Mouse (Mus musculus) CD4-positive, CD25-positive, alpha-beta regulatory T cell, adult 2 months (primary cell): ENCODE results near the gene Tgfbr3.

ENCODE experiments used
- DNase-seq: peaks from one replicate; pipeline ENCODE4 v3.0.0-alpha.2; 2012; ENCODE audit warnings: low read depth, low spot score

Tgfbr3 gene

DNA sequence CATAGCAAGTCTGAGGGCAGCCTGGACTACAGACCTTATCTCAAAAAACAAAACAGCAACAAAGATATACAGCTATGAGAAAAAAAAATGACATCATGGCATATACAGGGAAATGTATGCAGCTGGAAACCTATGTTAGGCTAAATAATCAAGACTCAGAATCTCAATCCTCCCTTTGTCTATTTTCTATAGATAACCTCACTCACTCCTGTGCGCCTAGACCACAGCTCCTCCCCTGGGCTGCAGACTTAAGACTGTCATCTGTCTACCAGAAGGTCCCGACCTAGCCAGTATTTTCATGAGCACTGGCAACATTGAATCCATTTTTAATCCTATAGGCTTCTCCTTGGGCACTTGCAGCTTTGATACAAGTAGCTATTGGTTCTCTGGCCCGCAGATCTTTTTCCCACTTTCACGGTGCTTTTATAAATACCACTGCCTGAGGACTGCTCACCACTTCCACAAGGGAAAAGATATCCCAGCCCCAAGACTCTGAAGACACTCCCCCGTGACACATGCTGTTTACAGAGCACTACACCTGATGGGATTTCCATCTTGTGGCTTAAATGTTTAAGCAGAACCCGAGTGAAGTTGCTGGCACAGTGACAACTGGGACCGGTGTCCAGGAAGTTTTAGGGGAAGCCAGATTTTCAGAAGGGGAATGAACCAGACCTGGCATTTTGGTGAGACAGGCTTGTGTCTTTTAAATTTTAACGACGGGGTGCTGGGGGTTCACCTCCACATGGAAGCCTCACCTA is 138.7 kb downstream of the Tgfbr3 start:
- DNase-seq: no peak

DNA sequence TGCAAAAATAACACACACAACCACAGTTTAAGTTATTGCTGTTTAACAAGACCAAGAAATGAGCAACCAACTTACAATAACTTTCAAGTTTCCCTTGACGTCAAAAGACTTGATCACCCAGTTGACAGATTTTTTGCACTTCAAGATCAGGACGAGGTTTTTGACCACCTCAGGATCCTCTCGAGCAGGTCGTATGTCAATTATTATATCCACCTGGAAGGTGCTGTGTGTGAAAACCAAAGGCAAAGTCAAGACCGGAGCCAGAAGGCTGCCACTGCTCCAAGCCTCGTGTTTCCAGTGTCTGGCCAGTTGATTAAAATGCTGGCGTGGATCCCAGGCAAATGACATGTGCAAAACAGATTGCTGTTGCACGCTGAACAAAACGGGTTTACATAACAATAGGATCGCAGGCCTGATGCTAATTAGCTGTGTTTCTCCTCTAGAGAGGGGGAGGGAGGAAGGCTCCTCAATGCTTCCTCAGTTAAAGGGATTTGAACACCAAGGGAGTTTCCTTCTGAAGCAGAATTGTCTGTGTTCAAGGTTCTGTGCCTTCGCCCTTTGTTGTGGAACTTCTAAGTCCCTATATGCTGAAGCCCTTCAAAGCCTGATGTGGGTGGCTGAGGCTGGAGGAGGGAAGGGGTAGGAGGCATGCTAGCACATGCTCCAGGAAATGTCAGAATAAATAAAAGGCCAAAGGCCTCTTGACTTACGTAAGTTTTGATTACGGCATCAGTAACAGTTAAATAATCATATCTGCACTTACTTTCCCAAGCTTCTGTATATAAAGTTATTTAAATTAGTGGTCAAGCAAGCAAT is 141.3 kb downstream of the Tgfbr3 start:
- DNase-seq: peak; percentile 21

DNA sequence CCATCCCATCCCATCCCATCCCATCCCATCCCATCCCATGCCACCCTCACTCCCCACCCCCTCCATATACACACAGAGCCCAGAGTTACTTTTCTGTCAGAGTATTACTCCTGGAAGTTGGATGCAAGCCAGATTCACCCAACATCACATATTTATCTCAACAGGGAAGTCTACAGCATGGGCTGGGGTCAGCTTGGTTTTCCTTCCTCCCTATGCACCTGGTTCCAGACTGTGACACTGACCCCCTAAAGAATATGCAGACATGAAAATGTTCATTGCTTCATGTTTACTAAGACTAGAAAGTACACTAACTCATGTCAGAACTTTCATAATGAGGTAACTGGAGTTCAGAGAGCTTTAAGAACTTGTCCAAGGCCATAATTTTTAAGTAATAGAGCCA is 142.0 kb downstream of the Tgfbr3 start:
- DNase-seq: no peak

- no peak for DNase-seq
These were observed 143.3 kb downstream of the Tgfbr3 start for GRCm38 (mm10) chr5:107146111-107146616.

DNA sequence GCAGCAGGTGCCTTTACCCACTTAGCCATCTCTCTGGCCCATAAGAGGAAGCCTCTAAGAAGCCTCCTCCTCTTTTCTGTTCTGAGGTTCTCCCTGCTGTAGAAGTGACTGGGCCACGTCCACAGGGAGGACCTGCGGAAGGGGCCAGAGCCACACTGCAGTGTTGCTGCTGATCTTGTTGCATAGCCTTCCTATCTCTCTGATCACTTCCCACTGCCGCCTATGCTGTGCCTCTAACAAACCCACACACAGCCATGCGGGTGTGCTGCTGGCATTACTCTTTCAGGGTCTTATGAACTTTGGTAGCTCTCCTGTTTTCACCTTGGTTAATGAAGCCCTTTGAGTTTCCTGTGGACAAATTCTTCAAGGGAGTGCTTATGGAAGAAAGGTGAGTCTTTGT is 144.3 kb downstream of the Tgfbr3 start:
- DNase-seq: no peak

GRCm38 (mm10) chr5:107144263-107144843 is 145.1 kb downstream of the Tgfbr3 start:
- no peak for DNase-seq

GRCm38 (mm10) chr5:107143406-107143805 is 146.0 kb downstream of the Tgfbr3 start:
- DNase-seq: no peak

DNA sequence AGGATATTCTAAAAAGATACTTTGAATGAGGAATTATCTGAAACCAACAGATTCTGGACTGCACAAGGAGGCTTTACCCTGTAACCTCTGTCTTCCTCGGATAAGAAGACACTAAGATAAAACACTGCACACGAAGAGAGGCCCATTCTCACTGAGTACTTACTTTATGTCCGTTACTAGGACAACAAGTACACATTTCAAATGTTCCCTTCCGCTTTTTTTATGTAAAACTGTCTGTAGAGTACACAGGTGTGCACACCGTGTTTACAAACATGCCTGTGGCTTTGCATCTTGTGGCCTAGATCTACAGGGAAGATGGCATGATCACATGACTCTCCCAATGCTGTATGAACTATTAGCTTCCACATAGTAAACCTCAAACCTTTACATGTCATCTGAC is 146.6 kb downstream of the Tgfbr3 start:
- no peak for DNase-seq

GRCm38 (mm10) chr5:107141375-107141774 is 148.1 kb downstream of the Tgfbr3 start:
- no peak for DNase-seq

- no peak for DNase-seq
These were observed 149.4 kb downstream of the Tgfbr3 start for GRCm38 (mm10) chr5:107139800-107140651.

- no peak for DNase-seq
These were observed 156.1 kb downstream of the Tgfbr3 start for GRCm38 (mm10) chr5:107133336-107133735.

- DNase-seq: no peak
These were observed 157.2 kb downstream of the Tgfbr3 start for GRCm38 (mm10) chr5:107132231-107132630.

DNA sequence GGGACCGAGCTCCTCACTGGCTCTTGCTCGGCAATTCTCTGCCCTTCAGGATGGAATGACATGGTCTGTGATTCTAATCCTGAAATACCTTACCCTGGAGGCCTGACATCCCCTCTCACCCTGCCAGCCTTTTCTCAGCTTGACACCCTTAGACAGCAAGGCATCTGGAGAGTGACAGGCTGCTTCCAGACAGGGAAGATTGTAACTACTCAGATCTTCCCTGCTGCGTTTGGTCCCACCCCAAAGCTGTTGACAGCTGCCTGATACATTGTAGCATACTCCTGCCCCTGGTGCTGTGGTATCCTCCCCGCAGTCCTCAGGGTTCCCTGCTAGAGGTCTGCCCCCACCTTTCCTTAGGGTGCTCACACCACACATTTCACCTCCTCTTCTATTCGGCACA is 160.1 kb downstream of the Tgfbr3 start:
- no peak for DNase-seq

- no peak for DNase-seq
These were observed 162.9 kb downstream of the Tgfbr3 start for GRCm38 (mm10) chr5:107126561-107126960.

DNA sequence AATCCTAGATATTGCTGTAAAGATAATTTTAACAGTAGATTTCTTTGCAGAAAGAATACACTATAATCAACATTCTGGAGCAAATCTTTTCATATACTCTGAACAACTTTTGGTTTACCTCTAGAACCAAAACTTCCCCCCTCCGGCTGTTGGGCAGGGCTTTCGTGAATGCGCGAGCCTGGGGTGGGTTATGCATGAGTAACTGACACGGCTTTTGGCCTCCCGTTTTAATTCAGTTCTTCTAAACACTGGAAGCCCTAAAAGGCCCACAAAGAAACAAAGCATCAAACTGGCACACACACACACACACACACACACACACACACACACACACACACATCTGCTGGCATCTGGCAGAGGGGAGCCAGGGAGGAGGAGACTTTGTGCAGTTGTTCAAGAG is 164.3 kb downstream of the Tgfbr3 start:
- DNase-seq: no peak

DNA sequence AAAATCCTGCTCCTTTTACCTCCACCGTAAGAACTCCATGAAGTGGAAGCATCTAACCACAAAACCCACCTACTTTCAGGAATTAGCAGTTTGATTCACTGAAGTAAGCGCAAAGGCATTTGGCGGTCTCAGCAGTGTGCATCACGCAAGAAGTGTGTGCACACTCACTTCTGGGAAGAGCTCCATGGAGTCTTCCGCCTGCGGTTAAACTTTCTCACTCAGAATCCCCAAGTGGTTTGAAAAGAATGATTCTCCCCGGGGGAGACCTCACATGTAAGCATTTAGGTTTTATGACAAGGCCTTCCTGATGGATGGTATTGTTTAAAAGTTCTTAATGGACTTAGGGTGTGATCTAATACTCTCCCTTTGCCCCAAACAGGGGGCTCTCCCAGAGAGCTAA is 164.9 kb downstream of the Tgfbr3 start:
- no peak for DNase-seq

GRCm38 (mm10) chr5:107122622-107123021 is 166.8 kb downstream of the Tgfbr3 start:
- DNase-seq: no peak

DNA sequence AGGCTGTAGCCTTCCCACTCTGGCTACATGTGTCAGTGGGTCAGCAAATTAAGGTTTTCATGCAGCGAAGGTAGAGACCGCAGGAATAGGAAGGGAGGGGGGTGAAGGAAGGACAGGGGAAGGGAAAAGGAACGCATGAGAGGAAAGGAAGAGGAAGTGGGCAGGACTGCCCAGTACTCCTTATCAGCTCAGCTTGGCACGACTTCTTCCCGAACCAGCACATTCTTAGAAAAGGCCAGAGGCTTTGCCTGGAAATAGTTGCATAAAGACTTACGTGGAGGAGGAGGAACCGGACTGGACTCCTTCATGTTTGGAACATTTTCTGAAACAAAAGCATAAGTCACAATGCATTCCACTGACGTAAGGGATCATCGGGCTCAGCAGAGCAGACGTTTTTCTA is 168.3 kb downstream of the Tgfbr3 start:
- DNase-seq: no peak

DNA sequence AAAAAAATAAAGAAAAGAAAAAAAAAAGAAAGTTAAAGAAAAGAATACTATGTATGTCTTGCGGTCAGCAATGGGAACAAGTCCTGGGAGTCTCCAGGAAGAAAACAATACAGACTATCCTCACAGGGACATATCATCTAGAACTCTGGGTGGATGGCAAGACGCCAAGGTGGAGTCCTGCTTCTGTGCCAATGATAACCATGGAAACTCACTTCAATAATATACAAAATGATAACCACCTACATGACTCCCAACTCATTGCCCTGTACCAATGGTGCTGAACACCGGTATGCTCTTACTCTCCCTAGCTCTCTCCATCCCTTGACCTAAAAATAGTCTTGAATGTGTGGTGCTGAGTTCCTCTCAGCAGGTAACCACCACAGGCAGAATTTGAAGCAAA is 168.8 kb downstream of the Tgfbr3 start:
- DNase-seq: no peak

DNA sequence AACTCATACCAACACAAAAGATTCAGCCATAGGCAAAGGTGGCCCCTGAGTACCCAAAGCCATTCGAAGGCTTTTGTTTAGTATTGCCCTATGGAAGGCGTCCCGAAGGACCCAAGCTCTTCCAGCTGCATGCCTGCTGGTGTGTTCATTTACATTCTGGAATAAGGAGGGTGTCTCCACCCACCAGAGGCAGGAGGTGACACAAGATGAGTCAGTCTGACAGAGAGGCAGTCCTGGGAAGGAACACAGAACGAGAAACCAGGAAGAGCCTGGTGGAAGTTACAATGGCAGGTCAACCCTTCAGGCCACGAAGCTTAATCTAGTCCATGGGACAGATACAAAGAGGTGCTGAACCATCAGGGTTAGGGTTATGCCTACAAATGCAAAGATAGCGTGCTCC is 169.5 kb downstream of the Tgfbr3 start:
- no peak for DNase-seq

- DNase-seq: no peak
These were observed 172.6 kb downstream of the Tgfbr3 start for GRCm38 (mm10) chr5:107116821-107117220.
